Mouse (Mus musculus) testis, postnatal 10 days (tissue): ENCODE measurements at regions not wholly inside any gene's neighbourhood (a gene's known extent, or its start where the extent isn't known, plus 50 kb on each side); places are given as distances from the start of the nearest gene placed in this dataset.
A peak's percentile ranks its signal among the peaks of the same experiment; 100 is the strongest.
"Not testable (repeated sequence)": the region's sequence is repeated elsewhere in the genome, so short reads cannot be mapped to it uniquely, and the experiment has no call there.

ENCODE experiments used
- DNase-seq: peaks from one replicate; pipeline ENCODE4 v3.0.0; 2021; ENCODE audit warnings: low spot score

DNA sequence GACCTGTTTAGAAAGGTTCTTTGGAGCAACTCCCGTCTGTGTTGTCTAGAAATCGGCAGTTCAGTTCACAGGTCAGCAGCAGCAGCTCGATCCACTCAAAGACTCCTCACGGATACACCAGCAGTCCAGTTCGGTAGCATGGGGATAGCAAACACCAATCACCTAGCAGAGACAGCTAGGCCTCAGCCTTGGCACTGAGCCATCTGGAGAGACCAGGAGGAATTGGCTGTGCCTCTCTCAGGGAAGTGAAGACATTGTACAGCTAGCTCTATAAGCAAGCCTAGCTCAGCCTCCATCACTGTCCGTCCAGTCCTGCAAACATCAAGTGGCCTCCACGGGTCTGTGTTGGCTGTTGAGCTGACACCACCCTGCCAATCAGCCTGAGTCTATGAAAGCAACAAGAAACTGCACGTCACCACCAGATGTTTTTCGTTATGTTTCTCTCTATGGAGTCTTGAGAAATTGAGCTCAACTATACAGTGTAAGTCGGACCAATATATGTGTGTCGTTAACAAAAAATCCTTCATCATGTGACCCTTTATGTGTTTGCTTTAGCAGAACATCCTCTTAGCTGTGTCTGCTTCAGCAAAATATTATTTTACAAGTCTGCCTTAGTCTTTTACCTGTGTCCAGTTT lies 209.3 kb downstream of the Plxna1 start:
- peak; percentile 51 for DNase-seq

DNA sequence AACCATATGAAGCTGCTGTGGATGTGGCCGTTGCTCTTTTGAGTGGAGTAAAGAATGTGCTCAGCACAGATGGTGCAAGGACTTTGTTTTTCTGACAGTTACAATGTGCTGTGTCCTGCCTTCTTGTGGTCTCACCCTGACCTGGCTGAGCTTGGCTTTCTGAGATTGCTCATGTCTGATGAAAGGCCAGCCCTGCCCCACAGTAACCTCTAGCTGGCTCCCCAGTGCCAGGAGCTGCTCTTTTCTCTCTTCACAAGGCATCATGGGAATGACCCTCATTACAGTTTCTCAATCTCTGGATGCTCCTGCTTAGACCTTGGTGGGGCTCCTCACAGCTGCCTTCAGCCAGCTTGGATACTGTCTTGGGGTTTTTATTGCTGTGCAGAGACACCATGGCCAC lies 204.9 kb downstream of the Plxna1 start:
- no peak for DNase-seq

DNA sequence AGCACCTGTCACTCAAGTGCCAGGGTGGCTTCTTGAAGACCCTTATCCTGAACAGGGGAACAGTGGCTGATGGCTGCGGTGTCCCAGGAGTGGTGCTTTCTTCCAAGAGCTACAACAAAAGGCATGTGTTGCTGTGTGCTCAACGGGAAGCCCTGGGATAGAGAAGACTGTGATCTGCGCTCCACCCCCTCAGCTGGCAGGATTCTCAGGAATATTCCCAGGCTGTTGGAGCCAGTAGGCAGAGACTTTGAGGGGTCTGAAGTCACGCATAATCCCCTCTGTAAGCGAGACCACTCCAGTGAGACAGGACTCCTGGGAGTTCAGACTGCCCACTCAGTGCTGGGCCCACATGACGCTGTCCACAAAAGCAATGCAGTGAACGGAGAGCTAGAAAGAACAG lies 202.4 kb downstream of the Plxna1 start:
- peak; percentile 20 for DNase-seq

DNA sequence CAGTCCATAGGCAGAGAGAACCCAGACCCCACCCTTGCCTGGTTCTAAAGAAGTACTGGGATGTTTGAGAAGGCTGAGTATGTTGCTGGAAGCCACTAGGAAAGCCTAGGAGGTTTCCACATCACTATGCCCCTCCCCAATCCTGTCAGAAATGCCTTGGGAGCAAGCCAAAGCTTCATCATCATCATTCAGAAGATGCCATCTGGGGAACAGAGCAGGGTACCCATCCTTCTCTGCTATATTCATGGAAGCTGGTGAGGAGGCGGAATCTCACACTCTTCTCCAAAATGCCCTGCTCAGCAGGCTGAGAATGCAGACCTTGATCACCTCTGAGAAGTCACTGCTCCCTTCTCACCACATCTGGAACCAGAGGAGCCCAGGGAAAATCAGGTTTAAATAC lies 200.7 kb downstream of the Plxna1 start:
- DNase-seq, result no peak

DNA sequence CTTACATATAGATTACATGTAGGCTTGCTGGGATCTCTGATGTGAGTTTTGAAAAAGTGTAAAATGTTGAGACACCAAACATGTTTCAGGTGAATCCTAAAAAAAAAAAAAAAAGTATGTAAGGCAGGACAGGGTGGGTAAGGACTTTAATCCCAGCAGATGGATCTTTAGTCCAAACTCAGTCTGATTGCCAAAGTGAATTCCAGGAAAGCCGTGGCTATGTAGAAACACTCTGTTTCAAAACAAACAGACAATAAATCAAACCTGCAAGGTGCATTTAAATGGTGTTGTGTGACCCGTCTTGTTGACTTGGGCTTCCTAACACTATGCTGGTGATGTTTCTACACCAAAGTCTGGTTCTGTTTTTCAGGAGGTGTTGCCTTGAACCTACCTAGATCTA lies 192.9 kb downstream of the Plxna1 start:
- no peak for DNase-seq

DNA sequence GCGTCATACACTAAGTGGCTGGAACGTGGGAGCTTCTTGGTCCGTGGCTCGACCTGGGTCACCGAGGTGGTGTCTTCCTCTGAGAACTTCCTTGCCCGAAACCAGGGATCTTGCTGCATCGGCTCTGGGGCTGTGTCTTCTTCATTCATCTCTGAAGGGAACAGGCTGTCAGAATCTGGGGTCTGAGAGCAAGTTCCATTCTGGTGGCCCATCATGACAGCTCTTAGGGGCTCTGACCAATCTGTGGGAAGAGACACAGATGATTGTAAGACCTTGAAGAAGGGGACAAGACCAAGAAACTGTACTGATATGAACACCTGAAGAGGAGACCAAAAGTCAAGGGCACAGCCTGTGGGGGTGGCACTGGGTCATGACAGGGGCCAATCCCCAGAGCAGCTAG lies 177.5 kb downstream of the Plxna1 start:
- not testable (repeated sequence) for DNase-seq

DNA sequence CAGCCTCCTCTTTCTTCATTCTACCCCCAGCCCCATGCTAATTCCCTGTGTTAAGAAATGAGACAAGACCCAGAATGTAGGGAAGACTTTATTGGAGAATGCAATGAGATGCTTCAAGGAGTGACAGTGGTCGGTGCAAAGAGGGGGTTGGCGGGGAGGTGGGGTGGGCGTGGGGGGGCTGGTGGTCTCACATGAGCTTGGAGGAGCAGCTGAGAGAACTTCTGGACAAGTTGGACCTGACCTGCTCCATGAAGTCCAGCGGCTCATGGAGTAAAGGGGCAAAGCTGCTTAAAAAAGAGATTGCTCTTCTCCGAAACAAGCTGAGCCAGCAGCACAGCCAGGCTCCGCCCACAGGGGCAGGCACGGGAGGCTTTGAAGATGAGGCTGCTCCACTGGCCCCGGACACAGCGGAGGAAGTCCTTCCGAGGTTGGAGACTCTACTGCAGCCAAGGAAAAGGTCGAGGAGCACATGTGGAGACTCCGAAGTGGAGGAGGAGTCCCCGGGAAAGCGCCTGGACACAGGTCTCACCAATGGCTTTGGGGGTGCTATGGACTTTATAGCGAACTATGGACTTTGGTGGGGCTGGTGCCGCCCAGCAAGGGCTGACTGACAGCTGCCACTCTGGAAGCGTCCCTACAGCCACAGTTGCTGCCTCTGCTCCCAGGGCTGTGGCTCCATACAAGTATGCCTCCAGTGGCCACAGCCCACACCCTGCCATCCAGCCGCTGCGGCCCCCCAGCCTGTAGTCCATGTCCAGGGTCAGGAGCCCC lies 161.7 kb downstream of the Plxna1 start:
- DNase-seq, result not testable (repeated sequence)

DNA sequence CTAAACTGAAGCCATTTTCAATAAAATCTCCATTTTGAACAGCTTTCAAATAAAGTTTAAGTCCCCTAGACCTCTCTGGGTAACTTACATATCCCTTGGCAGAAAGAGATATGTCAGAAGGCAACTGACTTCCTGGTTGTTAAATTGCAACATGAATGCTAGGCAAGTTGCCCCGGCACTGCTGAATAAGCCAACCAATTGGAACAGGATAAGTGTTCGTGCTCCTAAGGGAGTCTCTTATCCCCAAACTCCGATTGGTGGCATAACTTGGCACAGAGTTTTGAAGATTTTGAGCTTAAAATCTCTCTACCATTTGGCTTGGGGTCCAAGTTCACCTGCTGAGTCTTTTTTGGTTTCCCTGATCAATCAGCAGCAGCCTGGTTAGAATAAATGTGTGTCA lies 147.4 kb downstream of the Plxna1 start:
- DNase-seq, result no peak

DNA sequence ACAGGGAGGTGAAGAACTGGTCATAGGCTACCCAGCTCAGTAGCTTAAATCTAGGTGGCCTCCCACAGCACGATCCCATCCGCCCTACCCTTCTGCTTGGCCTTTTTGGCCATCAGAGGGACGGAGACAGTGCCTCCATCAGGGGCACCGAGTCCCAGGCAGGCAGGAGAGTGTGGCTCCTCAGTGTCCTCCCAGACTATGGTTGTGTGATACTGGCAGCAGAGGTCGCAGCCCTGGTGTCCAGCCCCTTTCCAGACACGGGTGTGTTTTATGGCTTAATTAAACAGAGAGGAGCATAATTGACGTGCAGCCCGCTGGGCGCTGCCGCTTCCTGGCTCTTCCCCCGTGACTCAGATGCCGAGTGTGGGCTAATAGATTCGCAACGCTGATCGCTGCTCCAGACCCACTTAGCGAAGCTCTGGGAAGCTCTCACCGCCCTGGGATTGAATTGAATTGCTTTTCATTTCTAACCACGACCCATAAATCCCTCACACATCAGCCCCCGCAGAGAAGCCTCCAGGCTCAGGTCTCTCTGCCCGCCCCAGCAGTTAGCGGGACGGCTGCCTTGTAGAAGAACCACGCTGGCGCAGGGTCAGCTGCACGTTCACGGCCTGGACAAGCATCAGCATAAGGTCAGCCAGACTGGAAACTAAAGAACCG lies 126.9 kb downstream of the Plxna1 start:
- no peak for DNase-seq

DNA sequence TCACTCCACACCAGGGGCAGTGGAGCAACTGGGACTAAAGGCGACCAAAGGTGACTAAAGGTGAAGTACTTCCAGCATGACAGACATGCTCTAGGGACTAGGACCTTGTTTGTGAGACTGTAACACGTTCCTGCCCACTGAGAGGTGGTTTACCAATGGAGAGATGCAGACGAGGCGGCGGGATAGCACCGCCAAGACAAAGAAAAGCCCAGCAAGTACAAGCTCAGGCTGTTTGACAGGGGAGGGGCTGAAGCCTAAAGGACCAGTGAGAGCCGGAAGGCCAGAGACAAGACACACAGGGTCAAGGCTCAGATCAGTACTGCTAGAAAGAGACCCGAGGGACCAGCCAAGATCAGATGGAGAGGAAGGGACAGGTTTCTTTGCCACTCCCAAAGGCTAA lies 126.2 kb downstream of the Plxna1 start:
- peak; percentile 22 for DNase-seq

DNA sequence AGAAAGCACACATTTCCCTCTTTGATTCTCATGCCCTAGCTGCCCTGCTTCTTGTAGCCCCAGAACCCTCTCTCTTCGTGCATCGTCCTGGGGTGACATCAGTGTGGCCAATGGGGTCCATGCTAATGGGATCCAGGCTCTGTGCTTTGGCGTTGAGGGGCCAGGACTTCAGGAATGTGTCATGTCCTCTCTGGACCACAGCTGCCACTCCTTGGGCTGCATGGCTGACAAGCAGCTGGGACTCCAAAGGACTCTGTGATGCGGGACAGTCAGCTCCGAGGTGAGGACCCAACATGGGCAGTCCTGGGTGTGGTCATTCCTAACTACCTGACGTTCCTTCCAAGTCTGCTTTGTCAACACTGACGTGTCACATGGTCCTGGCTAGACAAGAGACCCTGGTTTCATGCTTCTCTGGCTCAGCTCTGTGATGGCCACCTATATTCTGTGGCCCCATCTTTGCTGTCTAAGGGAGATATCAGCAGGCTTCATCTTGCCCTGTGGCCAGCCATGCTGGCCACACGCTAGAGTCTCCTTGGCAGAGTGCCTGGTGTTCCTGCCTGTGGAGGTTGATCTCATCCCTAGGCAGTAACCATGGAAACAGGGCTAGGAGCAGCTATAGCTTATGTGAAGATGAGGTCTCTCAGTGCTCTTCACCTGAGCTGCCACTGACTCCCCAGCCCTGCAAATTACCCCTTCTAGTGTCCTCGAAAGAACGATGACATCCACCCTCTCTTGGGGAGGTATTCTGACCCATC lies 125.4 kb downstream of the Plxna1 start:
- DNase-seq, result peak; percentile 60

DNA sequence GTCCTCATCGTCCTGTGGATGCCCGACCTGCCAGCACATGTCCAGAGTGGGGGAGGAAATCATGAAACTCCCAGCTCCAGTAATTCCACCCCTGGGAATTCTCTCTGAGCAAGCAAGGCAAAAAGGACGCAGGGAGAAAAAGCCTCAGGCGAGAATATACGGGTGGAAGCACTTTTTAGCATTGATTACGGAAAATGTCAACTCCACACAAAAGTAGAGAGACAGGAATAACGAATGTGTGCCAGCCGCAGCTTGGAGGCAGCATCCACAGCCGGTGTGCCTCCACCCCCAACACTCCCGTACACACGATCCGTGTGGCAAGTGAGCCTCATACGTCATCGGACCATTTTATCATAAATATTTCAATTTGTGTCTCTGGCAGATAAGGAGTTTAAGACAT lies 123.5 kb downstream of the Plxna1 start:
- no peak for DNase-seq

DNA sequence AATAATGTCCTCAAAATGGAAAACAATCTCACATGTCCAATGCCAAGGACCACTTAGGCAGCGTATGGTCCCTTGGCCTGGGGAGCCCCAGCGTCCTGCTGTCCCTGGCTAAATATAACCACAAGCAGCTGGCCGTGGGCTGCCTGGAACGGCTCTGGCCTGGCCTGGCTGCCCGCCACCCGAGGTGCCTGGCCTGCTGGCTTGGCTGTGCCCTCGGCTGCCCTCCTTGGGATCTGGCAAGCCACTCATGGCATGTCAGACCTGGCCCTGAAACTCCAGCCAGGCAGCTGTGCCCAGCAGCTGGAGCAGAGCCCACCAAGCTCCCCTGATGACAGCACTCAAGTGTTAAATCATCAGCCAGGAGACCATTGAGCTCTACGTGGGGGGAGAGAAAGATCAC lies 122.9 kb downstream of the Plxna1 start:
- DNase-seq, result peak; percentile 70

DNA sequence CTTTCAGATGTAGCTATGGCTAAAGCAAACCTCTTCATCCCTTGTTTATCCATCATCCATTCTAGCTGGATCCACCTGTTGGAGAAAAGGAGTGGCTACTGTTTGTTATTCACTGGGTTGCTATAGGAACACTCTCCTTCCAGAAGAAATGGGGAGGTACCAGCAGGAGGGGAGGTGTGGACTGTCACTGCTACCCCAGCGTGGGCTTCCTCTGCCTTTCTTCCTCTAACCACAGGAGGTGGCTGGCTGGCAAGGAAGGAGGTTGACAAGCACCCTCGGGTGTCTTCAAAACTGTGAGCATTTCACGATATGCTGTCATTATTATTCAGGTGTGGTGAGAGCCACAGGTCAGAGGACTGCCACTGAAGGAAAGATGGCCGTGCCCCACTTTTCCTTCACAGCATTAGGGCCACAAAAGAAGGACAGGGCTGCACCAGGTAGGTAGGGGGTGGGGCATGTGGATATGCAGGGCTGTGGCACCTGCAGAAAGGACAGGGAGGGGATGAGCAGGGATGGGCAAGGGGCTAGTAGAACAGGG lies 122.2 kb downstream of the Plxna1 start:
- no peak for DNase-seq

DNA sequence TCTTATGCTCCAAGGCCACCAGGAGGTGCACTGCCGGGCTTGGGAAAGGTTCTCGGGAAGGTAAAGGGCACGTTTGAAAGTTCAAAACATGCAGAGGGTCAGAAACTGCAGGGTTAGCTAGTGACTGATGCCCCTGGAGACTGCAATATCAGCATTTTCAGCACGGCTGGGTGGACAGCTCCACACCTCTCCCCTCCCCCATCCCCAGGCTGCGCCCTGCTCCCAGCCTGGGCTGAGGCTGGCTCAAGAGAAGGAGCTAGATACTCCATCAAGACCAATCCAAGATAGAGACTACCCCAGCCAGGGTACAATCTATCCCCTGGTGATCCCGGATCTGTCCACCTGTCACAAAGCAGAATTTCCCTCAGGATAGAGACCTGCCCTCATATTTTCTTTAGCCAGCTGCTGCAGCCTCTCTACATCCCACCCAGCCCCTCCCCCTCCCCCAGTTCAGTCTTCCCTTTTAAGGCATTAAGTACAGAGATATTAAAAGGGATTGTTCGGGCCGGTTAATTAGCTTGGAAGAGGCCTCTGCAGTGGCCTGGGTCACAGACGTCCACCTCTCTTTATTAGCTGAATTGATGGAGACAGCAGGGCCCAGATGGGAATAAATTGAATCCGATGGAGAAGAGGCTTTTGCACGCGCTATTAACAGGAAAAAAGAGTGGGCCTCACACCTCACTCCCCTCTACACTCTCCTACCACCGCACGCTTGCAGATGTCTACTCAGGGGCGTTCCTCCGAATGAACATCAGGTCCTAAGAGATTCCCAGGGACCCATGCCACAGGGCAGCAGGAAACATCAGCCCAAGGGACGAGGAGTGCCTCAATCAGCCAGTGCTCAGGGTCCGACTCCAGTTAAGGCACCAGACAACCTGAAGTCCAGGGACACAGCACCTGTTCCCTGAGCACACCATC lies 119.8 kb downstream of the Plxna1 start:
- DNase-seq, result peak; percentile 79

DNA sequence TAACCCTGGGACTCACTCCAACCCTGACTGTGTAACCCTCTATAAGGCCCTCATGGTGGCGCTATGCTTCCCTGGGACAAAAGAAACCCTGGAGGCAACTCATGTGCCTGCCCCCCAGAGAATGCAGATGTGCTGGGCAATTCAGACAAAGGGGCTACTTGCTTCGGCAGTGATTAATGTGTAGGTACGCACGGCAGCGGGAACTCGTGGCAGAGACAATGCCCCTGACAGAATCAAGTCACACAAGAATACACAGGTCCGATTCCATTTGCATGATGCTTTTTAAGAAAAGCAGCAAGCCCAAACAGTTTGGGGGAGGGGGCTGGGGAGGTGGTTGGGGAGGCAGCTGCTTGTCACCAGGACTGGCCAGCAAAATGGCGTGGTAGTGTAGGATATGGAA lies 116.9 kb downstream of the Plxna1 start:
- peak; percentile 30 for DNase-seq

DNA sequence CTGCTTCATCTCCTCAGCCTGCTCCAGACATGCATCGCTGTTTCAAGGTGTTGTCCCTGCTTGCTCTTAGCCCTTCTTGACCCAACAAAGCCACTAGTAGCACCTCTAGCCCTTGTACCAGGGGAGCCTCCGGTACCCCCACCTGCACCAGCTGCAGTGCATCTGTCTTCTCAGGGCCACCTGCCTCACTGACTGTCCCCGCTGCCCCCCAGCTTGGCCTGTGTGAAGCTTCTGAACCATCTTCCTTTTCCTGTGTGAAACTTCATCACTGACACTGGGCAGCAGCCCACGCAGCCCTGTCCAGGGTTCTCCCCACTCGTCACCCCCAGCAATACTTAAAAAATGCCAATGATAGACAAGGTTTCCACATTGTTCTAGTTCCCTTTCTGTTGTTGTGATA lies 116.2 kb downstream of the Plxna1 start:
- peak; percentile 32 for DNase-seq

DNA sequence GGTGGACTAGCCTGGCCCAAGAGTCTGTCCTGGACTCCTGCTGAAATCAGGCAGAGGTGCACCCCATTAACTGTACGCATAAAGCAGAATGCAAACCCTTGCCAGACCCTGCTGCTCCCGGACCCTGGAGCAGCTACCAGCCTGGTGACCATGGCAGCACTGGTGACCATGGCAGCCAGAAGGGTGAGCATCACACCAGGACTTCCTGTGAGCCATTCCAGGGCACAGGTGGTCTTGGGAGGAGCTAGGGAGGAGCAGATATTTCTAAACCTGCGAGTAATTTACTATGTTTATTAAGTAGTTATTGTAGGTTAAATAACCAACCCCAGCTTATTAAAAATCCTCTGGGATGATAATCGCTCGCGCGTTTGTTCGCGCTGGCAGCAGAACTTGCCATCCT lies 113.8 kb downstream of the Plxna1 start:
- DNase-seq, result peak; percentile 29

DNA sequence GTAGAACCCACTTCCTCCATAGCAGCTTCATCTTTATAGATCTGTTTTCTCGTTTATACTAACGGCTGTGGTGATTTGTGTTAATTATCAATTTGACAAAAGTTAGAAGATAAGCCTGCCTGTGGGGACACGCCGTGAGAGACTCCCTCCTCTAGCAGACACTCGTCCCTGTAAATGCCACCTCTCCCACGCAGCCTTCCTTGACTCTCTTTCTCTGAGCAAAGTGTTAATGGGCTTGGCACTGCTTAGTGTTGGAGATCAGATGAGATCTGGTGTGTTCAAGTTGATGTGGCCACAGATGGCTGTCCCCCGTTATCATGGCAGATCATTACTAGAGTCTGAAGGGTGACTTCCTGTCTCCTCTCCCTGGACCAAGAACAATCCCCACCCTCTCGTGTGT lies 113.1 kb downstream of the Plxna1 start:
- DNase-seq, result no peak

DNA sequence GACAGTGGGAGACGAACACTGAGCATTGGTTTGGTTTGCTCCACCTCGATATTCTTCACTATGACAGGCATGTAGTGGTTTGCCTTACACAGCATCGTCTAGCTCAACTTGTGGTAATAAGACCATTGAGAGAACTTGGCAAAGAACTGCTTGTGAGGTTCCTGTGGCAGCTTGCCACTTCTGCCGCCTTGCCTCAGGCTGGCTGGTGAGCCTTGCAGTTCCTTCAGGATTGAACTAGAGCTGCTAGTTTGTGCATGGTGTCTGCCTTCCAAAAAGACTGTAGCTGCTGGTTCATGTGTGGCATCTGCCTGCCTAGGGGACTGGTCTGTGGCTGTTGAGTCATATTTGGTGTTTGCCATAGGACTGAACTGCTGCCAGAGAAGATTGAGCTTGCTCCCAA lies 110.8 kb downstream of the Plxna1 start:
- DNase-seq, result no peak

DNA sequence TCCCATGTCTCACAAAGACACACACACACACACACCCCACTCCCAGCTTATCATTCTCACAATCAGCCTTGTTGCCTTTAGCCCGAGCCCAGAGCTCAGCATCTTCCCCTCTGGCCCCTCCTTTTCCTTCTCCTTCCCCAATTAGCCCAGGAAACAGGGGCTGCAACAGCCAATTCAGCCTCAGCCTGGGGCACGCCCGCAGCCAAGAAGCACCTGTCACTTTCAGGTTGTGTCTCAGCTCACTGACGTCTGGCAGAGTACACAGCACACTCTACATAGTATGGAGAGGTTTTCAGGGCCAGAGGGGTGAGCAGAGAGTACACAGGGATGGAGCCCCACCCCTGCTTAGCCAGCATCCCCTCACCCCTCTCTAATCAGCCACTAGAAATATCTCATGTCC lies 106.4 kb downstream of the Plxna1 start:
- DNase-seq, result no peak
